Mouse (Mus musculus): ENCODE measurements around the gene Notch1.

DNA sequence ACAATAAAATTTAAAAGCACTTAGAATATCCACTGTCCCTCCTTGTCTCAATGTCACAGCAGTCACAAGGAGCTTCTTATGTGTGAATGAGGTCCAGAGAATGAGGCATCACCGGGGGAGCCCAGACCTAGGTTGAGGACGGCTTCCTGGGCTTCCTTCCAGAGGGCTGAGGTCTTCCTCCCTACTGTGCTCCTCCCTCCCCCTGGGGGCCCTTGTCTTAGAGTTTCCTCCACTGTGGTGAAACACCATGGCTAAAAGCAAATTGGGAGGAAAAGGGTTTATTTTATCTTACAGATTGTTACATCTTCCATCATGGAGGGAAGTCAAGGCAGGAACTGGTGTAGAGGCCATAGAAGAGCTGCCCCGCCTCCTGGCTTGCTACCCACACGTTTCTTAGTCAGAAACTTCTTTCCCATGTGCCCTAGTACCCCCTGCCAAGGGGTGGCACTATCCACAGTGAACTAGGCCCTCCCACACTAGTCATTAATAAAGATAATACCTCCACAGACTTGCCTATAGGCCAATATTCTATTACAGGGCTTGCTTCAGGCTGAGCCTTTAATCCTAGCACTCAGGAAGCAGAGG is 12.8 kb upstream of the Notch1 start:
- no peak for TF ChIP-seq POLR2A (IDR thresholded peaks at IDR 0.05; ENCODE audit: control insufficient read depth, extremely low read depth, insufficient read depth, low read length, poor library complexity)
- TF ChIP-seq CTCF (IDR thresholded peaks at IDR 0.05; ENCODE audit: borderline replicate concordance, control insufficient read depth, extremely low read depth, insufficient read depth, low read length, poor library complexity) = no peak
